Mouse (Mus musculus) gonadal fat pad, adult 2 months (tissue): Measurements from ENCODE around the gene Prpsap2. TPM values are rescaled to one million over a fixed set of nuclear protein-coding genes. Genes with fewer than 3 reads are reported as not detected.
"Not testable (repeated sequence)": the region's sequence is repeated elsewhere in the genome, so short reads cannot be mapped to it uniquely, and the experiment has no call there.

ENCODE experiments used
- DNase-seq: peaks from one replicate; pipeline ENCODE4 v3.0.0-alpha.2; 2012; ENCODE audit warnings: low read depth
- polyA plus RNA-seq: library from polyadenylated mRNA; depleted of rRNA; stranded (reverse); fragments of >200 nt; gene quantifications from 2 replicates; pipeline ENCODE4 v1.2.3, GENCODE M21; 2012; rRNA removed

The Prpsap2 gene
- 23.9 and 24.1 TPM in 2 replicates for polyA plus RNA-seq

GRCm38 (mm10) chr11:61761584-61762407 is at the start of gene Prpsap2:
Gene Prpsap2 (minus strand): TSS chr11:61762088.
- DNase-seq = peak; percentile 45

- no peak for DNase-seq
These were observed 47.9 kb upstream of the Prpsap2 start for GRCm38 (mm10) chr11:61809793-61810192.

- no peak for DNase-seq
These were observed 46.7 kb upstream of the Prpsap2 start for GRCm38 (mm10) chr11:61808551-61809117.

GRCm38 (mm10) chr11:61793441-61793840 is 31.6 kb upstream of the Prpsap2 start:
- DNase-seq = no peak

- DNase-seq = no peak
These were observed 26.7 kb upstream of the Prpsap2 start for GRCm38 (mm10) chr11:61788550-61788949.

GRCm38 (mm10) chr11:61782526-61782925 is 20.6 kb upstream of the Prpsap2 start:
- not testable (repeated sequence) for DNase-seq

GRCm38 (mm10) chr11:61774551-61775149 is 12.8 kb upstream of the Prpsap2 start:
- DNase-seq = no peak

- DNase-seq = no peak
These were observed 1.4 kb downstream of the Prpsap2 start for GRCm38 (mm10) chr11:61760518-61760917.

- no peak for DNase-seq
These were observed 4.7 kb downstream of the Prpsap2 start for GRCm38 (mm10) chr11:61757151-61757550.

GRCm38 (mm10) chr11:61751612-61752011 is 10.3 kb downstream of the Prpsap2 start:
- DNase-seq = no peak

- no peak for DNase-seq
These were observed 14.7 kb downstream of the Prpsap2 start for GRCm38 (mm10) chr11:61747161-61747560.

GRCm38 (mm10) chr11:61745781-61746180 is 16.1 kb downstream of the Prpsap2 start:
- DNase-seq = no peak

GRCm38 (mm10) chr11:61744460-61744859 is 17.4 kb downstream of the Prpsap2 start:
- no peak for DNase-seq

GRCm38 (mm10) chr11:61743768-61744167 is 18.1 kb downstream of the Prpsap2 start:
- DNase-seq = no peak

GRCm38 (mm10) chr11:61740500-61740899 is 21.4 kb downstream of the Prpsap2 start:
- DNase-seq = no peak

GRCm38 (mm10) chr11:61737290-61737689 is 24.6 kb downstream of the Prpsap2 start:
- DNase-seq = no peak

- DNase-seq = no peak
These were observed 29.2 kb downstream of the Prpsap2 start for GRCm38 (mm10) chr11:61732672-61733071.

GRCm38 (mm10) chr11:61728037-61728436 is 33.9 kb downstream of the Prpsap2 start:
- DNase-seq = no peak

GRCm38 (mm10) chr11:61722077-61722476 is 39.8 kb downstream of the Prpsap2 start:
- DNase-seq = no peak

- no peak for DNase-seq
These were observed 41.3 kb downstream of the Prpsap2 start, which contains the start of gene Slc5a10 for GRCm38 (mm10) chr11:61720636-61721035. Gene Slc5a10 (minus strand): TSS chr11:61720826.

GRCm38 (mm10) chr11:61719826-61720225 is 42.1 kb downstream of the Prpsap2 start:
- no peak for DNase-seq

GRCm38 (mm10) chr11:61719387-61719786 is 42.5 kb downstream of the Prpsap2 start:
- no peak for DNase-seq

GRCm38 (mm10) chr11:61717990-61718389 is 43.9 kb downstream of the Prpsap2 start:
- DNase-seq = no peak
